Comparison of ENCODE assay signal across 26 mouse cellular contexts in genomic region chr11:32187256-32187655, GRCm38 (mm10). TPM values are rescaled to one million over a fixed set of nuclear protein-coding genes. Genes with fewer than 3 reads are reported as not detected.
A peak's percentile ranks its signal among the peaks of the same experiment; 100 is the strongest.
DNase-seq lines count a peak whose midpoint lies in the region; ATAC-seq and TF ChIP-seq lines count a peak whose summit lies in the region.
"Had no signal": no experiment of that assay in that cellular context is flagged by ENCODE, and none has a peak within 500 bp of the region (broad histone marks: within the 10 kb centered on the region; RNA-seq: fewer than 3 reads in every experiment).

No protein-coding gene starts in this region.

- H3K9me3 ChIP-seq in forebrain, postnatal 0 days (ENCODE audit: low read length): no peaks in the 10 kb centered on the region
- H3K9me3 ChIP-seq in forebrain, embryonic 10.5 days: no peaks in the 10 kb centered on the region
- H3K9me3 ChIP-seq in stomach, postnatal 0 days (ENCODE audit: control insufficient read depth, low read length): no peaks in the 10 kb centered on the region
- H3K9me3 ChIP-seq: heart, embryonic 12.5 days; liver, embryonic 13.5 days had no signal

- no peak for DNase-seq in forebrain, postnatal 0 days
- DNase-seq in forebrain, embryonic 10.5 days (ENCODE audit: extremely low spot score, low spot score): no peak
- DNase-seq in layer of hippocampus, adult 2 months (ENCODE audit: low spot score in 2 of 2): no peak
- DNase-seq in layer of hippocampus, adult 8-10 months (ENCODE audit: low spot score in 2 of 2): no peak
- peak; percentile 32 for DNase-seq in testis, postnatal 10 days (ENCODE audit: low spot score)
- DNase-seq in testis, postnatal 14 days (ENCODE audit: low spot score): no peak
- DNase-seq in stomach, postnatal 0 days (ENCODE audit: low spot score): no peak
- no peak for DNase-seq in adrenal gland, adult (ENCODE audit: inconsistent age in 2 of 2, low spot score in 1 of 2)
- DNase-seq: adrenal gland, postnatal 14 days; cerebellum, adult 11-12 months; cerebellum, postnatal 25 days; embryo, embryonic 11 days; heart, postnatal 14 days; kidney, adult 8-10 months; kidney, postnatal 25 days; layer of hippocampus, adult 9-11 months; liver, embryonic 13.5 days; lung, postnatal 10 days; right cerebral cortex, adult 18-20 months had no signal

- TF ChIP-seq CTCF in forebrain, postnatal 0 days (IDR thresholded peaks at IDR 0.05; ENCODE audit: low read depth): 0 out of 2 replicates have a peak, but pooled peaks have one; percentile 17
- peak; percentile 43 for TF ChIP-seq CTCF in layer of hippocampus, adult 2 months (conservative IDR thresholded peaks at IDR 0.05)
- TF ChIP-seq CTCF in stomach, postnatal 0 days (IDR thresholded peaks at IDR 0.05; ENCODE audit: low read depth): peak; percentile 36

- H3K27ac ChIP-seq in forebrain, postnatal 0 days (ENCODE audit: low read depth, low read length): no peak overlapping the region
- no peak overlapping the region for H3K27ac ChIP-seq in forebrain, embryonic 10.5 days
- no peak overlapping the region for H3K27ac ChIP-seq in layer of hippocampus, adult 2 months
- H3K27ac ChIP-seq in stomach, postnatal 0 days (replicated peaks): no peak overlapping the region
- H3K27ac ChIP-seq: liver, embryonic 13.5 days had no signal

- TF ChIP-seq EP300 in stomach, postnatal 0 days (optimal IDR thresholded peaks at IDR 0.05): no peak

- 89% methylated on average over 4 of the region's 4 CpGs for WGBS in forebrain, postnatal 0 days
- 87% methylated on average over 4 of the region's 4 CpGs for WGBS in forebrain, embryonic 10.5 days
- whole genome bisulfite sequencing in stomach, postnatal 0 days: 89% methylated on average over 4 of the region's 4 CpGs

- H3K4me3 ChIP-seq in forebrain, postnatal 0 days (ENCODE audit: low read depth, low read length): no peak overlapping the region
- no peak overlapping the region for H3K4me3 ChIP-seq in forebrain, embryonic 10.5 days
- H3K4me3 ChIP-seq in layer of hippocampus, adult 2 months: no peak overlapping the region
- no peak overlapping the region for H3K4me3 ChIP-seq in stomach, postnatal 0 days (ENCODE audit: low read depth, low read length)
- H3K4me3 ChIP-seq: heart, embryonic 12.5 days; liver, embryonic 13.5 days; megakaryocyte, embryonic 14.5 days had no signal

- no peak for ATAC-seq in forebrain, postnatal 0 days
- ATAC-seq in stomach, postnatal 0 days (ENCODE audit: low FRiP score, low TSS enrichment): no peak
- ATAC-seq: activated CD4-positive, CD25-positive, alpha-beta regulatory T cell, adult 4 months; hindbrain, embryonic 16.5 days had no signal

- H3K4me2 ChIP-seq in forebrain, postnatal 0 days (ENCODE audit: low read depth): no peak overlapping the region
- no peak overlapping the region for H3K4me2 ChIP-seq in stomach, postnatal 0 days (replicated peaks; ENCODE audit: low read depth)
- H3K4me2 ChIP-seq: heart, embryonic 12.5 days; liver, embryonic 13.5 days had no signal

- H3K4me1 ChIP-seq in forebrain, postnatal 0 days (ENCODE audit: insufficient read depth): no peaks in the 10 kb centered on the region
- H3K4me1 ChIP-seq in forebrain, embryonic 10.5 days: no peaks in the 10 kb centered on the region
- no peaks in the 10 kb centered on the region for H3K4me1 ChIP-seq in stomach, postnatal 0 days (replicated peaks; ENCODE audit: control insufficient read depth, insufficient read depth)
- H3K4me1 ChIP-seq: liver, embryonic 13.5 days; megakaryocyte, embryonic 14.5 days had no signal

- H3K27me3 ChIP-seq in forebrain, postnatal 0 days (ENCODE audit: insufficient read depth, low read length): no peaks in the 10 kb centered on the region
- H3K27me3 ChIP-seq in forebrain, embryonic 10.5 days (ENCODE audit: poor library complexity, severe bottlenecking): no peaks in the 10 kb centered on the region
- H3K27me3 ChIP-seq in stomach, postnatal 0 days (ENCODE audit: control insufficient read depth, insufficient read depth, low read length): no peaks in the 10 kb centered on the region
- H3K27me3 ChIP-seq: liver, embryonic 13.5 days had no signal

- no peak overlapping the region for H3K9ac ChIP-seq in forebrain, postnatal 0 days
- no peak overlapping the region for H3K9ac ChIP-seq in stomach, postnatal 0 days (ENCODE audit: low read length)
- H3K9ac ChIP-seq: heart, embryonic 12.5 days; liver, embryonic 13.5 days had no signal

- no peaks in the 10 kb centered on the region for H3K36me3 ChIP-seq in forebrain, postnatal 0 days (ENCODE audit: insufficient read depth)
- H3K36me3 ChIP-seq in forebrain, embryonic 10.5 days (replicated peaks): no peaks in the 10 kb centered on the region
- H3K36me3 ChIP-seq in stomach, postnatal 0 days (ENCODE audit: control insufficient read depth, insufficient read depth, low read length): no peaks in the 10 kb centered on the region
- H3K36me3 ChIP-seq: heart, embryonic 12.5 days; liver, embryonic 13.5 days had no signal

RNA-seq across cellular contexts. Expression of gene Il9r, which starts 12.8 kb away (rescaled TPM):
- not detected in 2 replicates for total RNA-seq in forebrain, postnatal 0 days (2014; rRNA removed)
- not detected in 2 replicates for polyA plus RNA-seq in forebrain, postnatal 0 days (2015; fragmentation: Nextera tagmentation; extraction: Ambion mirVana)
- not detected in 2 replicates for polyA plus RNA-seq in forebrain, embryonic 10.5 days (2016; fragmentation: Nextera tagmentation; extraction: Ambion mirVana)
- not detected for total RNA-seq in layer of hippocampus, adult 2 months (2021)
- total RNA-seq in layer of hippocampus, adult 8-10 months (2022): not detected
- 0.02 TPM in 1 of 2 replicates, not detected in the other for polyA plus RNA-seq in stomach, postnatal 0 days (2015; fragmentation: Nextera tagmentation; extraction: Ambion mirVana)
- total RNA-seq: gastrocnemius, adult 18-20 months; left cerebral cortex, adult 8-10 months had no signal
- polyA plus RNA-seq: heart, embryonic 12.5 days; hindbrain, embryonic 16.5 days; limb, embryonic 11.5 days had no signal

RNA-seq across cellular contexts. Expression of gene Snrnp25, which starts 18.0 kb away (rescaled TPM):
- total RNA-seq in forebrain, postnatal 0 days (2014; rRNA removed): 15.2 and 34.0 TPM in 2 replicates
- 50.4 and 58.0 TPM in 2 replicates for polyA plus RNA-seq in forebrain, postnatal 0 days (2015; fragmentation: Nextera tagmentation; extraction: Ambion mirVana)
- polyA plus RNA-seq in forebrain, embryonic 10.5 days (2016; fragmentation: Nextera tagmentation; extraction: Ambion mirVana): 118 and 120 TPM in 2 replicates
- 10 to 100 TPM; 20.6 to 22.4 TPM for total RNA-seq in layer of hippocampus, adult 2 months (2021)
- 10 to 100 TPM; 19.9 to 23.6 (median 22.5) TPM for total RNA-seq in layer of hippocampus, adult 8-10 months (2022)
- polyA plus RNA-seq in stomach, postnatal 0 days (2015; fragmentation: Nextera tagmentation; extraction: Ambion mirVana): 50.5 and 54.3 TPM in 2 replicates

RNA-seq across cellular contexts. Expression of gene Rhbdf1, which starts 34.8 kb away (rescaled TPM):
- total RNA-seq in forebrain, postnatal 0 days (2014; rRNA removed): 16.3 and 23.2 TPM in 2 replicates
- 14.7 and 17.9 TPM in 2 replicates for polyA plus RNA-seq in forebrain, postnatal 0 days (2015; fragmentation: Nextera tagmentation; extraction: Ambion mirVana)
- polyA plus RNA-seq in forebrain, embryonic 10.5 days (2016; fragmentation: Nextera tagmentation; extraction: Ambion mirVana): 21.9 and 22.9 TPM in 2 replicates
- total RNA-seq in layer of hippocampus, adult 2 months (2021): 10 to 100 TPM; 13.4 to 13.8 TPM
- 10 to 100 TPM; 11.7 to 18.4 (median 15.0) TPM for total RNA-seq in layer of hippocampus, adult 8-10 months (2022)
- polyA plus RNA-seq in stomach, postnatal 0 days (2015; fragmentation: Nextera tagmentation; extraction: Ambion mirVana): 35.8 and 38.5 TPM in 2 replicates

RNA-seq across cellular contexts. Expression of gene Mpg, which starts 39.0 kb away (rescaled TPM):
- 28.4 and 29.7 TPM in 2 replicates for total RNA-seq in forebrain, postnatal 0 days (2014; rRNA removed)
- 26.4 and 31.0 TPM in 2 replicates for polyA plus RNA-seq in forebrain, postnatal 0 days (2015; fragmentation: Nextera tagmentation; extraction: Ambion mirVana)
- 31.0 and 31.2 TPM in 2 replicates for polyA plus RNA-seq in forebrain, embryonic 10.5 days (2016; fragmentation: Nextera tagmentation; extraction: Ambion mirVana)
- total RNA-seq in layer of hippocampus, adult 2 months (2021): 10 to 100 TPM; 15.6 to 20.5 TPM
- total RNA-seq in layer of hippocampus, adult 8-10 months (2022): 10 to 100 TPM; 14.7 to 19.6 (median 17.9) TPM
- 19.9 and 22.1 TPM in 2 replicates for polyA plus RNA-seq in stomach, postnatal 0 days (2015; fragmentation: Nextera tagmentation; extraction: Ambion mirVana)
